Mouse (Mus musculus): ENCODE results near the gene Snrpf.

The Snrpf gene

DNA sequence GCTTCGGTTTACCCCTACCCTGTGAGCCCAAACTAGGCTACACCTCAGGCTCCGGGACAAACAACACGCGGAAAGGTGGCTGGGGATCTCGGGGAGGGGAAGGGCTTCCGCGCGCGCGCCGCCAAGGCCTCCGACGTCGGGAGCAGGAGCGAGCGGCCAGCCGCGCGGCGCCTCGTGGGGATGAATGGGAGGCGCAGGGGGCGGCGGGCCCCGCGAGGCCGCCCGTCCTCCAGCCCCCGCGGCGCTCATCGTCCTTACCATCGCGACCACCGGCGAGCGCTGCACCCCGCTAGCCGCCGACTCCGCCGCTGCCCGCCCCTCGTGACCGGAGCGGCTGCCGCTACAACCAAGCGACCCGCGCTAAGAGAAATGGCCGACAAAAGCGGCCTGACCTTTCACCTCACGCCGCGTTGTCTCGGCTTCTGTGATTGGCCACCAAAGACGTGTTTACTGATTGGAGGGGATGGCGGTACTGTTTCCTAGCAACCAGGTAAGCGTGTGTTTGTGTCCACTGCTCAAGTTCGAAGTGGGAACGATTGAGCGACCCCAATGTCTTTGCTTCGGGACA lies at the start of gene Snrpf:
TSS of gene Snrpf (minus strand) at position 426 of the 568 bp plus-strand sequence.
- peak; percentile 93 to 94 for DNase-seq (ENCODE audit: low spot score in 2 of 2)

DNA sequence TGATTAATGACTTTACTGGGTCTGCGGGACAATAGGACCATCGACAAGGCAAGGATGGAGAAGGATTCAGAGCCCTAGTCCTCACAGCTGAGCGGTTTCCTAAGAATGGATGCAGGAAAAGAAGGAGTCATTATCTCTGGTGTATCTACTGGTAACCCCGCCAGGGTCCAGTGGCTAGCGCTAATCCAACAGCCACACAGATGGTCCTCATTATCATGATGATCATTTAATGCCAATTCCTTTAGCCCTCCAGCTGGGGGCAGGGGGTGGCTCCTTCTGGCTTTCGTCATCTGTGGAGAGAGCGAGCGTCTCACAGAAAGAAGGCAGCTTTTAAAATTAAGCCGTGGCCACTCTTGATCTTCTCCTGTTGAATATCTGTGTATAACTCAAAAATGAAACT lies 46.4 kb upstream of the Snrpf start:
- DNase-seq (ENCODE audit: low spot score in 2 of 2), result no peak

GRCm38 (mm10) chr10:93633971-93634370 lies 44.5 kb upstream of the Snrpf start:
- DNase-seq (ENCODE audit: low spot score in 2 of 2), result no peak

DNA sequence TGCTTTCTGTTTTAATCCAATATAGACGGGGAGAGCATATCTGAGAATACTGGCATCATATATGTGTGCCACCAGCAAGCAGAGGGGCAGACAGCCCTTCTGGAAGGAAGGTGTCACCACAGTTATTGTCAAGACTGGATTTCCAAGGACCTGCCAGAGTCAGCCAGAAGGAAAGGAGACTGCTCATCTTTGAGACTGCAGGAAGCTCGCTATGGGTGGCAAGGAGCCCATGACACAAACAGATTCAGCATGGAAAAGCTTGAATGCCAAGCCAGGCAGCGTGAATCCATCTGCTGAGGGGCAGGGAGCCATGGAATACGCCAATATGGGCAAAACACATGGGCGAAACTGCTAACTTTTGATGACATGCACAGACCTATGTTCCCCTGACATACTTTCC lies 44.1 kb upstream of the Snrpf start:
- no peak for DNase-seq (ENCODE audit: low spot score in 2 of 2)

DNA sequence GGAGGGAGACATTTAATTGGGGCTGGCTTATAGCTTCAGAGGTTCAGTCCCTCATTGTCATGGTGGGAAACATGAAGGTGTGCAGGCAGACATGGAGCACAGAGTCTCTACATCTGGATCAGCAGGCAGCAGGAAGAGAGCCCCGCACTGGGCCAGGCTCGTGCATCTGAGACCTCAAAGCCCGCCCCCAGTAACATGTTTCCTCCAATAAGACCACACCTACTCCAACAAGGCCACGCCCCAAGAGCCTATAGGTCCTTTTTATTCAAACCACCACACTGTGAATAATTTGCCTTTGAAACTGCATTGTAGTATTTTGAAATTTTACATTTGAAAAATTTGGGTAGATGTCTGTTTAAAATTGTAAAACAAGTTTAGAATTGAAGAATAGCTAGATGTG lies 42.6 kb upstream of the Snrpf start:
- no peak for DNase-seq (ENCODE audit: low spot score in 2 of 2)

DNA sequence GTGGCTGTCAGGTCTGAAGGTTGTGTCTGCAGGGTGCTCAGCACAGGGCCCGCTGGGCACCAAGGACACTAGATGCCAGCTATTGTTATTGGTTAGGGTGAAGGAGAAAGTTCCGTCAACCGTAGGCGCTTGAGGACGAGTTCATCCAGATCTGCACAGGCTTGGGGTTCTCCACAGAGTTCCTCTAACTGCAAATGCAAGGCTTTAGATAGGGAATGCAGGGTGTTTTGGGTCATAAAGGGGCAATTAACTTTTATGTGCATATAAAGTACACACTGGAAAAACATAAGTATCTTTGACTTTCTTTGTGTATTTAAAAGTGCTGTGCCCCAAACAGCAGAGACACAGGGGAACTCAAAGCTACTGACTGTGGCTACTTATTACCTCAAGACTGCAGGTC lies 40.8 kb upstream of the Snrpf start:
- no peak for DNase-seq (ENCODE audit: low spot score in 2 of 2)

DNA sequence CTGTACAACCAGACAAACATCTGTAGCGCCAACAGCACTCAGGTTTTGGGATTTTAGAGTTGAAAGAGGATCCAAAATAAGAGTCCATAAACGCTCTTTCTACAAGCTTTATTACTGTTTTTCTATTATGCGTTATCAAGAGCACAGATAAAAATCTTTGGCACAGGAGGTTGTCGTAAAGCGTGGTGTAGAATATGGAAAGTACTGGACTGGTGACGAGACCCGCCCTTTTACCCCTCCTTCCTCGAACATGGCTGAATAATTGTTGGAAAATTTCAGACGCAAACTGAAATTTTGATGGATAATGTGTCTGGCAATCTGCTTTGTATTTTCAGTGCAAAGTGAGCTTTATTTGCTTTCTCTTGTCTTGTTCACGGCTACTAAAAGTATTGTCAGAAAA lies 34.6 kb upstream of the Snrpf start:
- no peak for DNase-seq (ENCODE audit: low spot score in 2 of 2)

DNA sequence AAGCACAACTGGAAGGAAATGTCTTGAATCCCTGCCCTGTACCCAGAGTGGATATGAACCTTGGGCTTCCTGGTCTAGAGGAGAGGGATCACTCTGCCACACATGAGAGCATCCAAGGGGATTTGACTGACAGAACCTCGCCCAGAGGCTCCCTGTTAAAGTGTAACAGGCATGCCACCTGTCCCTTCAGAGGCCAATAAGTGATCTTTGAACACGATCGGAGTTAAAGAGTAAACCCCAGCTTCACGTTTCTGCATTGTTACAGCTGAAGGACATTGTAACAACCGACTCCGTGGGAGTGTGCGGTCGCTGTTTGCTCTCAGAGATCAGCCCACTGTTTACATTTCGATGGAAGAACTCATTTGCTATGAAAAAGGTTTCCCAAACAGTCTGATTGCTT lies 34.2 kb upstream of the Snrpf start:
- DNase-seq (ENCODE audit: low spot score in 2 of 2), result no peak

DNA sequence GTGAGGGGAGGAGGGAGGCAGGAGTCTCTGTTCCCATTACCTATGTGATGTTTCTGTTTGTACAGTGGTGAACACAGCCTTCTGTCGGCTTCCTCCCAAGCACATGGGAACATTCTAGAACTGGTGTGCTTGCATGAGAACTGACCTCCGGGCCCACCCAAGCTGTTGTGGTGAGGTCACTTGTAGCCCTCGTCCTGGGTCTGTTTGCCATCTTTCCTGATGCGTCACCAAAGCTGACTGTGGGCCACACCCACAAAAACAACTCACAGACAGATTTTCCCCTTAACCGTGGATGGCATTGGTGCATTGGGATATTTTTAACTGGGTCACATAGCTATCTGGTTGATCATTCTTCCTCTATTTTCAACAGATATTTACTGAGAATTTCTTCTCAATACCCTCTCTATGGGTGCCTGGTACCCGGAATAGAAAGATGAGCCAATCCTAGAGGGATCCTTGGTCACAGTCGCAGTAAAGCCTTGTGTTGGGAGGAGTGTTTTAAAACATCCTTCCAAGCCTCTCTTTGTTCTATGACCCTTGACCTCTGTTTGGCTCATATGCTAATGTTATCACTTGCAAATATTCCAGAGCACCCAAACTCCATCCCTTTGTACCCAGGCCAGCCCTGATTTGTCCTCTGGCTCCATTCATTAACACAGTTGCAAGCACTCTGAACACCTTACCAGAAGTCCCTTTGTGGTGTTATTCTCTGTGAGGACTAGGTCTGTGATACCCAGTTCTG lies 31.1 kb upstream of the Snrpf start:
- no peak for DNase-seq (ENCODE audit: low spot score in 2 of 2)

DNA sequence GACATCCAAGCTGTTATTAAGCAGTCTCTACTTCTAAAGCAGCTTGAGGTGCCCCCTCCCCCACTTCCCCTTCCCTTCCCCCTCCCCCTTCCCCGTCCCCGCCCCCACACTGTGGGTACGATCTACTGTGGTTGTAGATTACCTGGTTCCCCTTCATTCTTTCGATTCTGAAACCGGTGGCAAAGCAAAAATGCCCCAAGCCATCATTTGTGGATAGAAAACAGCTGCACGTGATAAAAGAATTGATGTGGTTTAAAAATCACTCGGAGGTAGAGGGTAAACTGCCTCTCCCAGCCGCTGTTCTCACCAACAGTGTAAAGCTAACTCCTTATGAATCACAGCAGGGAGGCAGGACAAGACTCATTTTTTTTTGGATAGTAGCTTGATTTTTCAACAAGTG lies 25.3 kb upstream of the Snrpf start:
- no peak for DNase-seq (ENCODE audit: low spot score in 2 of 2)

- DNase-seq (ENCODE audit: low spot score in 2 of 2), result no peak
These were observed 22.0 kb upstream of the Snrpf start for GRCm38 (mm10) chr10:93611419-93612007.

DNA sequence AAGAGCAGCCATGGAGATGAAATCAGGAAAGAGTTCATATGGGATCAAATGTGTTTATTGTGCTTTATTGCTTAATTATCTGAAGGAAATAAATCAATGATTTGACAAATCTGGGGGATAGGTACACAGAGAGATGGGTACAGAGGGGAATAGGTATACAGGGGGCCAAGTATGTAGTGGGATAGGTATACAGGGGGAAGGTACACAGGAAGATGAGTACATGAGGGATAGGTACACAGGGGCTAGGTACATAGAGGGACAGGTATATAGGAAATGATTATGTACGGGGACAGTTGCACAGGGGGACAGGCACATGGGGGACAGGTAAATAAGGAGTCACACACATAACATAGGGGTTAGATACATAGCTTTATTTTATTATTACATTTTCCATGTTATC lies 21.4 kb upstream of the Snrpf start:
- DNase-seq (ENCODE audit: low spot score in 2 of 2), result no peak

DNA sequence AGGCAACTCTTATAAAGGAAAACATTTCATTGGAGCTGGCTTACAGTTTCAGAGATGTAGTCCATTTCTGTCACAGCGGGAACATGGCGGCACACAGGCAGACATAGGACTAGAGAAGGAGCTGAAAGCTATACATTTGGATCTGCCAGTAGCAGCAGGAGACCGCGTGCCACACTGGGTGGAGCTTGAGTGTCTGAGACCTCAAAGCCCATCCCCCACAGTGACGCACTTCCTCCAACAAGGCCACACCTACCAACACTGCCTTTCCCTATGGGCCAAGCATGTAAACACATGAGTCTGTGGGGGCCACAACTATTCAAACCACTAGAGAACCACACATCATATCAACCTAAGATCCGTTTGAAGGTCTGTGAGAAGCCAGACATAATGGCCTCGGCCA lies 19.7 kb upstream of the Snrpf start:
- no peak for DNase-seq (ENCODE audit: low spot score in 2 of 2)

DNA sequence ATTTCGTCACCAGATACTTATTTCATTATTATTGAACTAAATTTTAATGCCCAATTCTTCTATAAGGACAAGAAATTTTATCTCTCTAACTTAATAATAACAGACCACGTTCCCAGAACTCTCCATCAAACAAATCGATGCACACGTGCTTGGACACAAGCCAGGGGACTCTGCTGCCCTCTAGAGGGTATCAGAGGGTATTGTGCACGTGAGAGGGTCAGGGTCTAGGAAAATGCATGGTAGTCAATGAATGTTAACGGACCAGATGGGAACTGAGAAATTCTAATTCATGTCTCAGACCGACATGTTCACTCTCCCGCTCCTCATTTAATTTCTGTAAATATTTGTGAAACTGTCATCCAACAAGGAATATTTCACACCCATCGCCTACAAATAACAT lies 18.5 kb upstream of the Snrpf start:
- no peak for DNase-seq (ENCODE audit: low spot score in 2 of 2)

DNA sequence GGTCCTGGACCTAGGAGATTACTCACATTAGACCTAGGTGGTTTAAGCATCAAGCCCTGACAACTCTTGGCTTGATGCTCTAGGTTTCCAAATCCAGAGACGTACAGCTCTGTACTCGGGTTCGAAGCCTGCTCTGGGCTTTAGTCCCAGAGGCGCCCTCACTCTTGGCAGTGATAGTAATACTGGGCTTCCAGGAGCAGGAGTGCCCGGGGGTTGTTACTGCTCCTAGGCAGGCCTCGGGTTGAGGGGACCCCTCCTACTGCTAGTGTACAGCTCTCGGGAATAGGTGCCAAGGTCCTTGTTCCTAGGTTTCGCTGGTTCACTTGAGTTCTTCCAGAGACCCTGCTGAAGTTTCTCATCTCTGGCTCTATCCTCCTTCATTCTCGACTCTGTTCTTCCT lies 16.8 kb upstream of the Snrpf start:
- no peak for DNase-seq (ENCODE audit: low spot score in 2 of 2)

DNA sequence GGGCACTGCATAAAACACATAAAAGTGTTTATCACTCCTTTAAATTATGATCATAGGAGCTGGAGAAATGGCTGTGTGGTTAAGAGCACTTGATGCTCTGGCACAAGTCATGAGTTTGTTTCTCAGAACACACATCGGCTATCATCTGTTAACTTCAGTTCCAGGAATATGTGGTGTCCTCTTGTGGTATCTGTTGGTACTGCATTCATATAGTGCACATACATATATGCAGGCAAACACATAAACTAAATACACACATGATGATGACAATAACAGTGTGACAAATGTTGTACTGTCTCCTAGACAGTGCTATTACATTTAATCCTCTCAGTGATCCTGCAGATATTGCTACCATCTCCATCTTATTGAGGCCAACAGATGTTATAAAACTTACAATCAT lies 13.8 kb upstream of the Snrpf start:
- no peak for DNase-seq (ENCODE audit: low spot score in 2 of 2)

DNA sequence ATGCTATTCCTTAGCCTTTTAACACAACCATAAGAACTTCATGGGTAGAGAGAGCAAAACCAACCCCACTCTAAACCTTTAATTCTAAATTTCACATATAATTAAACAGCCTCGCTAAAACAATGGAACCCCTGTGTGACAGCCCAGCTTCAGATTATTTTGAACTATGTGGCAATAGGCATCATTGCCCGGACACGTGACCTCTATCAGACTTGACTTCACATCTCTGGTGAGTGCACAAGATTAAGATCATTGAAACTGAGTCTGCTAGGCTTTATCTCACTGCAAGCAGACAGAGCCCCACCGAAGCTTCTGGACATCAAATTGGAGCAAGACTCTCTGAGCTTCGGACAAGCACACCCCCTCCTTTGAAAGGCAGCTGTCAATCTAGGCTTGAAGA lies 12.8 kb upstream of the Snrpf start:
- no peak for DNase-seq (ENCODE audit: low spot score in 2 of 2)

DNA sequence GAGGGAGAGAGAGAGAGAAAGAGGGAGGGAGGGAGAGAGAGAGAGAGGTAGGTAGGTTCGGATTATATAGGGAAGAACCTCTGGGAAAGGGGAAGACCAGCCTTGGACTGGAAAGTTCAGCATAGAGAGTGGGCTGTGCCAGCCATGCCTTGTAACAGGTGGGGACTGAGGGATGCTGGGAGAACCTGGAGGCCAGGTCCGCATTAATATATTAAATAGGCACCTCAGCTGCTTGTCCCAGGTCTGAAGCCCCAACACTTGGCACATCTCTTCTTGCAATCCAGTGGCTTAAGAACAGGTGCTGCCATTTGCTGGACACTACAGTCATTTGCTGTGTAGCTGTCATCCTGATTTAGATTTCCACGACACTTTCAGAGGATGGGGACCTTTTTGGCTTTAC lies 7.1 kb upstream of the Snrpf start:
- no peak for DNase-seq (ENCODE audit: low spot score in 2 of 2)

DNA sequence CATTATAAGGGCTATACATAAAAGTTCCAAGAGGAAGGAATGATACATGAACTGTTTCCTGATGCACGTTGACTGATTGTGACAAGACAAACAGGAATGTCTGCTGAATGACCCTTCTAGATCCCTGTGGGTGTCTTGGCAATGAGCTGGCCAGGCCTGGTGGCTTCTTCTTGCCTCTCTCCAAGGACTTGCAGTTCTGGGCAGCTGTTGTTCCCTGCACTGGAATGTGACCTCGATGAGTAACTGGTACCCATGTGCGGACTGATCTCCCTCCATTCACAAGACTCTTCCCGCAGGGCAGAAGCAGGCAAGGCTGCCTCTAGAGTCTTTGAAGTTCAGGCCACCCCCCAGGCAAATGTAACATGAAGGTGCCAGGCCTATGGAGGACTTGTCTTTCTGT lies 6.3 kb upstream of the Snrpf start:
- DNase-seq (ENCODE audit: low spot score in 2 of 2), result no peak

DNA sequence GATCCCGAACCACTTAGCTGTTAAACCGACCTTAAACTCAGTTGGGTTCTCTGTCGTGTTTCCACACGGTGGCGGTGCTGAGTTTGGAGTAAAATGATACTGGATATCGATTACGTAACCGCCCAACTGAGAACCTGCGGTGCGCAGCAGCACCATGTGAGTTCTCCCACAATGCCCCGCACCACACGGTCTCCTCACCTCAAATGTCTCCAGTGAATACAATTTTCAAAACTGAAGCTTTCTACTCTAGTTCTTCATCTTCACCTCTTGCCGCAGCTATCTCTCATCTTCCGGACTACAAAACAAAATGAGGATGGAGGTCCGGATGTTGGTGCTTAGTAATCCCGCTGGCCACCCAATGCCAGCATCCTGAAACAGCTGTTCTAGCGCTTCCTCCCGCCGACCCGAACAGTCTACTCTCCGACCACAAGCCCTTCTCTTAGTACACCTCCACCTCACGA lies 4.5 kb upstream of the Snrpf start:
- DNase-seq (ENCODE audit: low spot score in 2 of 2), result peak; percentile 86 to 88

DNA sequence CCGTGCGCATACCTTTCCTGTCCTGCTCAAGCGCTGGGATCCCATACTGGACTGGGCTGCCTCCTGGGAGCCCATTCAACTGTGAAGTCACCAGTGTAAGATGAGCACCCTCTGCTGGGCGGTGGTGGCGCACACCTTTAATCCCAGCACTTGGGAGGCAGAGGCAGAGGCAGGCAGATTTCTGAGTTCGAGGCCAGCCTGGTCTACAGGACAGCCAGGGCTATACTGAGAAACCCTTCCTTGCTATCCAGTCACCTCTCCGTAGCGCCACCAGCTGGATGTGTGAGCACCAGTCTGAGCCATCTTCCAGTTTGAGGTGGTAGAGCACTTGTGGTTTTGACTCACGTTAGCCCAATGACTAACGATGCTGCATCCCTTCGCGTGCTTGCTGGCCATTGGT lies 3.0 kb upstream of the Snrpf start:
- DNase-seq (ENCODE audit: low spot score in 2 of 2), result no peak

GRCm38 (mm10) chr10:93588796-93589195 lies 710 bp downstream of the Snrpf start:
- DNase-seq (ENCODE audit: low spot score in 2 of 2), result no peak

- DNase-seq (ENCODE audit: low spot score in 2 of 2), result peak; percentile 58 to 68
These were observed 12.1 kb downstream of the Snrpf start for GRCm38 (mm10) chr10:93577271-93577886.
